Mouse (Mus musculus): ENCODE data around the gene Cd79a.

- no peak for TF ChIP-seq EP300 (IDR thresholded peaks at IDR 0.05; ENCODE audit: low read depth)
- TF ChIP-seq CTCF (IDR thresholded peaks at IDR 0.05; ENCODE audit: low read depth): no peak
These were observed 15.3 kb downstream of the Cd79a start for GRCm38 (mm10) chr7:24912480-24912879.
